Mouse (Mus musculus): ENCODE results near the gene Rsc1a1.

GRCm38 (mm10) chr4:141708971-141709370, 23.6 kb upstream of the Rsc1a1 start:
- TF ChIP-seq CTCF (IDR thresholded peaks at IDR 0.05; ENCODE audit: low read depth, low read length): no peak
- TF ChIP-seq POLR2A (IDR thresholded peaks at IDR 0.05; ENCODE audit: extremely low read depth, insufficient read depth, low read length): no peak
